Mouse (Mus musculus) bone marrow macrophage, adult 2 months (primary cell): ENCODE results near the gene Gm48552. TPM values are rescaled to one million over a fixed set of nuclear protein-coding genes. Genes with fewer than 3 reads are reported as not detected.
A peak's percentile ranks its signal among the peaks of the same experiment; 100 is the strongest.

ENCODE experiments used
- H3K27ac ChIP-seq: 2 replicates; pipeline ENCODE4 v1.5.1; 2012; ENCODE audit warnings: low read depth, low read length; ENCODE audit not compliant: insufficient read depth
- H3K4me1 ChIP-seq: 2 replicates; pipeline ENCODE4 v1.6.1; 2012; ENCODE audit warnings: low read length; ENCODE audit not compliant: control insufficient read depth, insufficient read depth
- H3K4me3 ChIP-seq: 2 replicates; pipeline ENCODE4 v1.5.1; 2012; ENCODE audit warnings: mild to moderate bottlenecking, low read length, moderate library complexity; ENCODE audit not compliant: insufficient read depth
- CTCF ChIP-seq: IDR thresholded peaks from 2 replicates; pipeline ENCODE4 v1.5.1; 2012; ENCODE audit warnings: low read depth, mild to moderate bottlenecking, low read length, moderate library complexity
- POLR2A ChIP-seq: IDR thresholded peaks from 2 replicates; pipeline ENCODE4 v1.6.1; 2012; ENCODE audit warnings: mild to moderate bottlenecking, low read depth, low read length, borderline replicate concordance
- polyA plus RNA-seq: library from polyadenylated mRNA; stranded (reverse); fragments of >200 nt; gene quantifications from 2 replicates; pipeline ENCODE4 v1.2.4, GENCODE M21; 2012; ENCODE audit not compliant: missing spikeins, insufficient read depth, insufficient read length

The Gm48552 gene
- polyA plus RNA-seq, 1 experiment, result not detected

- TF ChIP-seq POLR2A, result no peak
- no peak for TF ChIP-seq CTCF
- no peak overlapping the region for H3K4me3 ChIP-seq
- H3K4me1 ChIP-seq, result peaks cover 17% of the 10 kb centered on the region
- no peak overlapping the region for H3K27ac ChIP-seq
Observed at GRCm38 (mm10) chr10:81424246-81425051, 35.6 kb downstream of the Gm48552 start.

- no peak for TF ChIP-seq POLR2A
- no peak for TF ChIP-seq CTCF
- H3K4me3 ChIP-seq, result no peak overlapping the region
- peaks cover 17% of the 10 kb centered on the region for H3K4me1 ChIP-seq
- no peak overlapping the region for H3K27ac ChIP-seq
Observed at GRCm38 (mm10) chr10:81425236-81425850, 36.5 kb downstream of the Gm48552 start.

- no peak for TF ChIP-seq POLR2A
- TF ChIP-seq CTCF, result no peak
- Histone ChIP-seq H3K4me3 (peak overlapping the region; percentile 74), H3K4me1 (peaks cover 18% of the 10 kb centered on the region), H3K27ac (no peak overlapping the region)
Observed at GRCm38 (mm10) chr10:81426081-81426671, 37.4 kb downstream of the Gm48552 start.

- TF ChIP-seq POLR2A (no peak), CTCF (no peak)
- Histone ChIP-seq H3K4me3 (peak overlapping the region; percentile 74), H3K4me1 (peaks cover 24% of the 10 kb centered on the region), H3K27ac (no peak overlapping the region)
Observed at GRCm38 (mm10) chr10:81426897-81427296, 38.1 kb downstream of the Gm48552 start.

GRCm38 (mm10) chr10:81427327-81427726 is 38.5 kb downstream of the Gm48552 start:
- peak overlapping the region; percentile 74 for H3K4me3 ChIP-seq
- peaks cover 27% of the 10 kb centered on the region for H3K4me1 ChIP-seq
- TF ChIP-seq CTCF, result no peak
- no peak for TF ChIP-seq POLR2A
- H3K27ac ChIP-seq, result no peak overlapping the region

- no peak for TF ChIP-seq CTCF
- no peak for TF ChIP-seq POLR2A
- peaks cover 30% of the 10 kb centered on the region for H3K4me1 ChIP-seq
- no peak overlapping the region for H3K4me3 ChIP-seq
- no peak overlapping the region for H3K27ac ChIP-seq
Observed at GRCm38 (mm10) chr10:81427804-81428506, 39.1 kb downstream of the Gm48552 start.

- H3K4me3 ChIP-seq, result no peak overlapping the region
- TF ChIP-seq CTCF (no peak), POLR2A (no peak)
- peaks cover 30% of the 10 kb centered on the region for H3K4me1 ChIP-seq
- H3K27ac ChIP-seq, result no peak overlapping the region
Observed at GRCm38 (mm10) chr10:81428507-81428870, 39.7 kb downstream of the Gm48552 start.

GRCm38 (mm10) chr10:81429092-81429491 is 40.3 kb downstream of the Gm48552 start:
- TF ChIP-seq CTCF (no peak), POLR2A (0 out of 2 replicates have a peak, but pooled peaks have one; percentile 26)
- H3K27ac ChIP-seq, result no peak overlapping the region
- H3K4me3 ChIP-seq, result no peak overlapping the region; the same call in 1 of the 2 replicates

GRCm38 (mm10) chr10:81429605-81430061 is 40.8 kb downstream of the Gm48552 start:
- peaks cover 36% of the 10 kb centered on the region for H3K4me1 ChIP-seq
- TF ChIP-seq CTCF, result no peak
- TF ChIP-seq POLR2A, result no peak
- H3K4me3 ChIP-seq, result peak overlapping the region; percentile 79
- peak overlapping the region; percentile 84 for H3K27ac ChIP-seq

More at GRCm38 (mm10) chr10:81429092-81429491, 40.3 kb downstream of the Gm48552 start:
- peaks cover 30% of the 10 kb centered on the region for H3K4me1 ChIP-seq
